Mouse (Mus musculus): Measurements from ENCODE around the gene Bcl2. TPM values are rescaled to one million over a fixed set of nuclear protein-coding genes. Genes with fewer than 3 reads are reported as not detected.

Bcl2 gene
- total and polyA plus RNA-seq, 3 experiments = 4.5 to 13.6 (median 8.7) TPM

DNA sequence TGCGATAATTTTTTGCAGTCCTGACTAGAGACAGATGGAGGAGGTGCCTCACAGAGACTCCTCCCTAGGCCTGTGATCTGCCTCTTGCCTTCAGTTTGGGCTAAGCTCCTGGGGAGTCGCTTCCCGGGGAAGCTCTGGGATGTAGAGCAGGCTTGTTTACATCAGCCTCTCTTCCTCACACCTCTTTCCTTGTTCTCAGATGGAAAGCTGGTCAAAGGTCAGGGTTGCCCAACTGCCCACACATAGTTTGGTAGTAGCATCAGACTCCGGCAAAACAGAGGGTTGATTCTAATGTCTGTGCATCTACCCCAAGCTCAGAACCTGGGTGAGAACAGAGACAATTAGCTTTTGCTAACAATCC lies 84.6 kb downstream of the Bcl2 start:
- Histone ChIP-seq H3K4me2 (ENCODE audit: insufficient read depth, low read depth, poor library complexity, severe bottlenecking) (no peak overlapping the region), H3K9me3 (replicated peaks; ENCODE audit: low read length) (no peaks in the 10 kb centered on the region), H3K9ac (ENCODE audit: insufficient read depth, low read depth) (no peak overlapping the region), H3K36me3 (replicated peaks in 1 of 2; ENCODE audit: control insufficient read depth in 1 of 2, insufficient read depth in 1 of 2, low read length in 1 of 2) (no peaks in the 10 kb centered on the region), H3K4me3 (replicated peaks in 1 of 3; ENCODE audit: low read depth in 2 of 3, low read length in 2 of 3, poor library complexity in 1 of 3) (no peak overlapping the region), H3K27me3 (replicated peaks) (no peaks in the 10 kb centered on the region), H3K27ac (ENCODE audit: insufficient read depth, low read depth) (no peak overlapping the region), H3K79me2 (replicated peaks; ENCODE audit: control insufficient read depth, extremely low read depth, insufficient read depth, poor library complexity, severe bottlenecking) (no peaks in the 10 kb centered on the region; the same call in 1 of the 2 replicates), H3K4me1 (ENCODE audit: control insufficient read depth in 1 of 2, insufficient read depth in 2 of 2) (peaks cover 12 to 50% of the 10 kb centered on the region in 2 experiments)
- TF ChIP-seq MAX (IDR thresholded peaks at IDR 0.05; ENCODE audit: low read length) (no peak), GABPA (IDR thresholded peaks at IDR 0.05; ENCODE audit: insufficient replicate concordance, low read depth, low read length) (no peak), CTCF (conservative IDR thresholded peaks at IDR 0.05 in 1 of 2, IDR thresholded peaks at IDR 0.05 in 1 of 2; ENCODE audit: low read depth in 2 of 2, low read length in 2 of 2) (no peak), TCF12 (IDR thresholded peaks at IDR 0.05; ENCODE audit: low read depth, low read length) (no peak), E2F4 (IDR thresholded peaks at IDR 0.05; ENCODE audit: insufficient replicate concordance, low read depth, low read length) (no peak), NRF1 (IDR thresholded peaks at IDR 0.05; ENCODE audit: low read depth, low read length) (no peak)
- DNase-seq (ENCODE audit: extremely low read depth) = no peak
- in situ Hi-C loops (cut with MboI; ENCODE audit: low pct_ligation_motif_present, low pct_unique_long_range_greater_than_20kb, low sequenced_read_pairs) = no loop called here
- dilution Hi-C loops (cut with MboI; ENCODE audit: extremely low pct_ligation_motif_present, extremely low pct_unique_long_range_greater_than_20kb, low sequenced_read_pairs) = no loop called here

DNA sequence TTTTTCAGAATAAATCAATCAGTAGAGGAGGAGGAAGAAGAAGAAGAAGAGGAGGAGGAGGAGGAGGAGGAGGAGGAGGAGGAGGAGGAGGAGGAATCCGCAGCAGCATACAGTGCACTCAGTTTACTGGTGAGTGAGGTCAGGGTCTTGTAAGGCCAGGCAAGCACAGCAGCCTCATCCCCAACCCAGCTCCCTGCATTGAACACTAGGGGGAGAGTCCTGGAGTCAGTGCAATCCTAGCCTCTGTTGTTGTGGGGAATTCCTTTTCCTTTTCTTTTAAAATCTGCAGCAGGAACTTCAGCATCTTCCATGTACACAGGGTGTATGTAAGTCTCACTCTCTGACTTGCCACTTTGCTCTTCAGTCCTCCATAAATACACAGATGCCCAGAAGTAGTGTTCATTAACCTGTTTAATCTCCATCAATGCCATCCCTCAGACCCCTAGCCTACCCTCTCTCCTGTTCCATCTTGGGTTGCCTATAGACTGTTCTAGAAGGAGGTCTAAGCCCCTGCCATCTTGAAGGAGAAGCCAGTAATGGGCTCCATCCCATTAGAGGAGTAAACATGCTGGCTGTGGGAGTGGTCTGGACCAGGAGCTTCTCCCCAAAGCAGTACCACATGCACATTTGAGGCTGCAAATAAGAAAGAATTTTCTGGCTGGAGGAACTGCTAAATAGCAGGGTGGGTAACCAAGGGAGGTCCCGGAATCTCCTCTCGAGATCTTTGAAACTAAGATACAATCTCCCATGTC lies 85.2 kb downstream of the Bcl2 start:
- in situ Hi-C loops (cut with MboI; ENCODE audit: low pct_ligation_motif_present, low pct_unique_long_range_greater_than_20kb, low sequenced_read_pairs) (no loop called here), dilution Hi-C loops (cut with MboI; ENCODE audit: extremely low pct_ligation_motif_present, extremely low pct_unique_long_range_greater_than_20kb, low sequenced_read_pairs) (no loop called here)
- Histone ChIP-seq H3K36me3 (replicated peaks in 1 of 2; ENCODE audit: control insufficient read depth in 1 of 2, insufficient read depth in 1 of 2, low read length in 1 of 2) (no peaks in the 10 kb centered on the region), H3K9me3 (replicated peaks; ENCODE audit: low read length) (no peaks in the 10 kb centered on the region), H3K79me2 (replicated peaks; ENCODE audit: control insufficient read depth, extremely low read depth, insufficient read depth, poor library complexity, severe bottlenecking) (no peaks in the 10 kb centered on the region; the same call in 1 of the 2 replicates), H3K27me3 (replicated peaks) (no peaks in the 10 kb centered on the region), H3K4me3 (replicated peaks in 1 of 3; ENCODE audit: low read depth in 2 of 3, low read length in 2 of 3, poor library complexity in 1 of 3) (no peak overlapping the region), H3K4me1 (ENCODE audit: control insufficient read depth in 1 of 2, insufficient read depth in 2 of 2) (peaks cover 12 to 53% of the 10 kb centered on the region in 2 experiments), H3K27ac (ENCODE audit: insufficient read depth, low read depth) (no peak overlapping the region), H3K9ac (ENCODE audit: insufficient read depth, low read depth) (no peak overlapping the region), H3K4me2 (ENCODE audit: insufficient read depth, low read depth, poor library complexity, severe bottlenecking) (no peak overlapping the region)
- TF ChIP-seq PAX5 (IDR thresholded peaks at IDR 0.05; ENCODE audit: low read length) (no peak), MXI1 (IDR thresholded peaks at IDR 0.05; ENCODE audit: low read depth, low read length) (no peak), JUN (IDR thresholded peaks at IDR 0.05; ENCODE audit: insufficient read depth, low read depth, low read length) (no peak), ELF1 (IDR thresholded peaks at IDR 0.05; ENCODE audit: low read depth, low read length) (no peak), ZKSCAN1 (IDR thresholded peaks at IDR 0.05; ENCODE audit: borderline replicate concordance, low read depth, low read length) (no peak), ZC3H11A (IDR thresholded peaks at IDR 0.05; ENCODE audit: low read depth, low read length) (no peak), IRF4 (IDR thresholded peaks at IDR 0.05; ENCODE audit: low read depth, low read length) (no peak), MAX (IDR thresholded peaks at IDR 0.05; ENCODE audit: low read length) (no peak), CTCF (conservative IDR thresholded peaks at IDR 0.05 in 1 of 2, IDR thresholded peaks at IDR 0.05 in 1 of 2; ENCODE audit: low read depth in 2 of 2, low read length in 2 of 2) (peak in 1 of 2 experiments; percentile 63; a peak in 2 of 4 replicates), RAD21 (IDR thresholded peaks at IDR 0.05; ENCODE audit: low read depth, low read length) (peak; percentile 45), MYC (IDR thresholded peaks at IDR 0.05; ENCODE audit: low read depth, low read length) (no peak), NRF1 (IDR thresholded peaks at IDR 0.05; ENCODE audit: low read depth, low read length) (no peak), SMC3 (IDR thresholded peaks at IDR 0.05; ENCODE audit: low read depth, low read length) (peak; percentile 69), USF1 (IDR thresholded peaks at IDR 0.05; ENCODE audit: low read depth, low read length) (no peak), GABPA (IDR thresholded peaks at IDR 0.05; ENCODE audit: insufficient replicate concordance, low read depth, low read length) (no peak), ZMIZ1 (IDR thresholded peaks at IDR 0.05; ENCODE audit: low read depth, low read length) (no peak), BHLHE40 (IDR thresholded peaks at IDR 0.05; ENCODE audit: low read depth, low read length) (no peak), JUND (conservative IDR thresholded peaks at IDR 0.05; ENCODE audit: low read depth, low read length) (no peak)
- DNase-seq (ENCODE audit: extremely low read depth) = no peak
